ENCODE assay signal across 21 mouse cellular contexts in the genomic region with DNA sequence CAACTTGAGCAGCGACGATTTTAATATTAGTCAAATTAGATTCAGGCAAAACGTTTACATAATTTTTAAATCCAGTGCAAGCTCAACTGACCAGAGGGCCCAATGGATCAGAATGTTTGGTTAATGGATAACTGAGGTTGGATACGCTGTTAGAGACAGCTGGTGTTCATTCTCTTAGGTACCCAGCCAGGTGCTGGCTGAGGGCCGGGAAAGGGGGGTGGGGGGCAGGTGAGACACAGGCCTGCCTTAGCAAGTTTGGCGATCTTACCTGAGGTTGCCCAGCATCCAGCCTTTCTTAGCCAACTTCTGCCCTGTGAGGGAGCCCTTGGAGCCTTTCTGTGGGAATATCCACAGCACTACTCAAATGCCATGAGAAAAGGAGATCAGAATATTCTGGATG. TPM values are rescaled to one million over a fixed set of nuclear protein-coding genes. Genes with fewer than 3 reads are reported as not detected.
A peak's percentile ranks its signal among the peaks of the same experiment; 100 is the strongest.
DNase-seq lines count a peak whose midpoint lies in the region; ATAC-seq and TF ChIP-seq lines count a peak whose summit lies in the region.
"Had no signal": no experiment of that assay in that cellular context is flagged by ENCODE, and none has a peak within 500 bp of the region (broad histone marks: within the 10 kb centered on the region; RNA-seq: fewer than 3 reads in every experiment).

No protein-coding gene starts in this region.

- 0 out of 2 replicates have a peak, but pooled peaks cover 2% of the 10 kb centered on the region for H3K4me1 ChIP-seq in stomach, embryonic 14.5 days (ENCODE audit: control insufficient read depth, insufficient read depth, low read length)
- H3K4me1 ChIP-seq in stomach, postnatal 0 days (replicated peaks; ENCODE audit: control insufficient read depth, insufficient read depth) = no peaks in the 10 kb centered on the region
- 0 out of 2 replicates have a peak, but pooled peaks cover 5% of the 10 kb centered on the region for H3K4me1 ChIP-seq in kidney, postnatal 0 days (replicated peaks; ENCODE audit: insufficient read depth, low read length)
- peaks cover 10% of the 10 kb centered on the region; the same call in 1 of the 2 replicates for H3K4me1 ChIP-seq in liver, embryonic 13.5 days (replicated peaks)
- H3K4me1 ChIP-seq: hindbrain, embryonic 15.5 days had no signal

- TF ChIP-seq EP300 in stomach, postnatal 0 days (optimal IDR thresholded peaks at IDR 0.05) = no peak

- H3K27ac ChIP-seq in stomach, embryonic 14.5 days (ENCODE audit: low read length) = no peak overlapping the region
- no peak overlapping the region for H3K27ac ChIP-seq in stomach, postnatal 0 days (replicated peaks)
- H3K27ac ChIP-seq in kidney, postnatal 0 days = peak overlapping the region; percentile 8; the same call in 1 of the 2 replicates
- peak overlapping the region; percentile 53; the same call in 1 of the 2 replicates for H3K27ac ChIP-seq in liver, embryonic 13.5 days
- H3K27ac ChIP-seq: hindbrain, embryonic 15.5 days; layer of hippocampus, adult 2 months; midbrain, embryonic 12.5 days had no signal

- no peak for TF ChIP-seq CTCF in stomach, postnatal 0 days (IDR thresholded peaks at IDR 0.05; ENCODE audit: low read depth)
- TF ChIP-seq CTCF in kidney, postnatal 0 days (IDR thresholded peaks at IDR 0.05; ENCODE audit: low read depth) = no peak

- no peak overlapping the region for H3K4me2 ChIP-seq in stomach, embryonic 14.5 days (replicated peaks; ENCODE audit: low read depth, low read length)
- no peak overlapping the region for H3K4me2 ChIP-seq in stomach, postnatal 0 days (replicated peaks; ENCODE audit: low read depth)
- no peak overlapping the region for H3K4me2 ChIP-seq in kidney, postnatal 0 days (ENCODE audit: low read length)
- H3K4me2 ChIP-seq in liver, embryonic 13.5 days = no peak overlapping the region
- H3K4me2 ChIP-seq: heart, embryonic 11.5 days; hindbrain, embryonic 15.5 days; lung, embryonic 14.5 days; midbrain, embryonic 12.5 days had no signal

- H3K4me3 ChIP-seq in stomach, embryonic 14.5 days (ENCODE audit: low read depth, low read length) = no peak overlapping the region
- no peak overlapping the region for H3K4me3 ChIP-seq in stomach, postnatal 0 days (ENCODE audit: low read depth, low read length)
- H3K4me3 ChIP-seq in kidney, postnatal 0 days (replicated peaks; ENCODE audit: low read depth, low read length) = no peak overlapping the region
- H3K4me3 ChIP-seq in liver, embryonic 13.5 days (replicated peaks) = no peak overlapping the region
- H3K4me3 ChIP-seq: hindbrain, embryonic 15.5 days; layer of hippocampus, adult 2 months; midbrain, embryonic 12.5 days had no signal

- no peaks in the 10 kb centered on the region for H3K36me3 ChIP-seq in stomach, embryonic 14.5 days (ENCODE audit: control insufficient read depth, insufficient read depth, low read length)
- no peaks in the 10 kb centered on the region for H3K36me3 ChIP-seq in stomach, postnatal 0 days (ENCODE audit: control insufficient read depth, insufficient read depth, low read length)
- H3K36me3 ChIP-seq in kidney, postnatal 0 days (ENCODE audit: insufficient read depth, low read length) = no peaks in the 10 kb centered on the region
- H3K36me3 ChIP-seq in liver, embryonic 13.5 days = no peaks in the 10 kb centered on the region
- H3K36me3 ChIP-seq: hindbrain, embryonic 15.5 days; midbrain, embryonic 12.5 days had no signal

- no peaks in the 10 kb centered on the region for H3K27me3 ChIP-seq in stomach, embryonic 14.5 days (ENCODE audit: control insufficient read depth, insufficient read depth, low read length)
- no peaks in the 10 kb centered on the region for H3K27me3 ChIP-seq in stomach, postnatal 0 days (ENCODE audit: control insufficient read depth, insufficient read depth, low read length)
- H3K27me3 ChIP-seq in kidney, postnatal 0 days (ENCODE audit: insufficient read depth, low read length) = no peaks in the 10 kb centered on the region
- H3K27me3 ChIP-seq in liver, embryonic 13.5 days = no peaks in the 10 kb centered on the region
- H3K27me3 ChIP-seq: CH12.LX; hindbrain, embryonic 15.5 days; midbrain, embryonic 12.5 days had no signal

- peak; percentile 46; the same call in 1 of the 2 replicates for ATAC-seq in stomach, embryonic 14.5 days (ENCODE audit: insufficient number of reproducible peaks, insufficient read depth, low FRiP score, low read depth)
- ATAC-seq in stomach, postnatal 0 days (ENCODE audit: low FRiP score, low TSS enrichment) = no peak
- ATAC-seq in kidney, postnatal 0 days (replicated peaks; ENCODE audit: low FRiP score, low read depth) = peak; percentile 59; the same call in 1 of the 2 replicates
- no peak; the same call in 1 of the 2 replicates for ATAC-seq in liver, embryonic 13.5 days (ENCODE audit: low read depth)
- no peak for ATAC-seq in megakaryocyte progenitor cell, adult 5-6 weeks (replicated peaks; ENCODE audit: poor library complexity)

- H3K9me3 ChIP-seq in stomach, embryonic 14.5 days (ENCODE audit: control insufficient read depth, low read depth, low read length) = no peaks in the 10 kb centered on the region
- no peaks in the 10 kb centered on the region for H3K9me3 ChIP-seq in stomach, postnatal 0 days (ENCODE audit: control insufficient read depth, low read length)
- no peaks in the 10 kb centered on the region for H3K9me3 ChIP-seq in kidney, postnatal 0 days (replicated peaks; ENCODE audit: low read length)
- no peaks in the 10 kb centered on the region for H3K9me3 ChIP-seq in liver, embryonic 13.5 days (replicated peaks)
- H3K9me3 ChIP-seq: hindbrain, embryonic 15.5 days; midbrain, embryonic 12.5 days had no signal

- no peak for DNase-seq in stomach, postnatal 0 days (ENCODE audit: low spot score)
- no peak for DNase-seq in kidney, postnatal 0 days (ENCODE audit: low spot score)
- no peak for DNase-seq in liver, embryonic 13.5 days
- no peak for DNase-seq in right cerebral cortex, postnatal 10 days (ENCODE audit: low spot score in 2 of 2)
- DNase-seq in thymus, postnatal 10 days (ENCODE audit: low spot score in 2 of 2) = no peak
- no peak for DNase-seq in neural tube, embryonic 10.5 days (ENCODE audit: extremely low spot score, low spot score)
- DNase-seq: adrenal gland, adult 2 months; cerebellum, adult 11 months; cerebellum, postnatal 25 days; gastrocnemius, postnatal 36 days; heart, postnatal 14 days; lung, embryonic 14.5 days; lung, postnatal 4 days; thymus, postnatal 36 days had no signal

- H3K9ac ChIP-seq in stomach, embryonic 14.5 days (replicated peaks; ENCODE audit: low read depth, low read length) = no peak overlapping the region
- H3K9ac ChIP-seq in stomach, postnatal 0 days (ENCODE audit: low read length) = no peak overlapping the region
- H3K9ac ChIP-seq in kidney, postnatal 0 days (ENCODE audit: low read depth, low read length) = no peak overlapping the region
- H3K9ac ChIP-seq in liver, embryonic 13.5 days = no peak overlapping the region
- H3K9ac ChIP-seq: hindbrain, embryonic 15.5 days; lung, embryonic 14.5 days; midbrain, embryonic 12.5 days had no signal

- 60% methylated on average over 6 of the region's 6 CpGs for WGBS in stomach, embryonic 14.5 days
- 45% methylated on average over 6 of the region's 6 CpGs for WGBS in stomach, postnatal 0 days
- 72% methylated on average over 6 of the region's 6 CpGs for WGBS in kidney, postnatal 0 days
- 63% methylated on average over 6 of the region's 6 CpGs for WGBS in liver, embryonic 13.5 days (ENCODE audit: insufficient replicate concordance)

RNA-seq across cellular contexts. Expression of gene Txnrd1, which starts 28.6 kb away (rescaled TPM):
- polyA plus RNA-seq in stomach, embryonic 14.5 days (2014; fragmentation: Nextera tagmentation; extraction: Ambion mirVana) = 98.3 and 98.7 TPM in 2 replicates
- 61.9 TPM in 2 replicates for polyA plus RNA-seq in stomach, postnatal 0 days (2015; fragmentation: Nextera tagmentation; extraction: Ambion mirVana)
- 70.9 and 73.8 TPM in 2 replicates for polyA plus RNA-seq in kidney, postnatal 0 days (2015; fragmentation: Nextera tagmentation; extraction: Ambion mirVana)
- 67.9 and 78.2 TPM in 2 replicates for polyA plus RNA-seq in liver, embryonic 13.5 days (2015; fragmentation: Nextera tagmentation; extraction: Ambion mirVana)
- 50.6 and 56.6 TPM in 2 replicates for total RNA-seq in megakaryocyte progenitor cell, adult 5-6 weeks (2015)
- total RNA-seq in megakaryocyte progenitor cell, adult 5-6 weeks (2017) = 96.0 and 102 TPM in 2 replicates

RNA-seq across cellular contexts. Expression of gene Nfyb, which starts 41.2 kb away (rescaled TPM):
- polyA plus RNA-seq in stomach, embryonic 14.5 days (2014; fragmentation: Nextera tagmentation; extraction: Ambion mirVana) = 44.6 and 48.7 TPM in 2 replicates
- polyA plus RNA-seq in stomach, postnatal 0 days (2015; fragmentation: Nextera tagmentation; extraction: Ambion mirVana) = 20.3 and 23.8 TPM in 2 replicates
- 35.0 and 37.6 TPM in 2 replicates for polyA plus RNA-seq in kidney, postnatal 0 days (2015; fragmentation: Nextera tagmentation; extraction: Ambion mirVana)
- polyA plus RNA-seq in liver, embryonic 13.5 days (2015; fragmentation: Nextera tagmentation; extraction: Ambion mirVana) = 36.1 and 43.5 TPM in 2 replicates
- total RNA-seq in megakaryocyte progenitor cell, adult 5-6 weeks (2015) = 36.2 and 41.8 TPM in 2 replicates
- total RNA-seq in megakaryocyte progenitor cell, adult 5-6 weeks (2017) = 65.0 and 92.2 TPM in 2 replicates

Comparison
In these comparisons a context has a peak if more than half of its experiments do, and no peak if none do; other contexts are left out.
1. ATAC-seq: peak in stomach, embryonic 14.5 days (single experiment) and kidney, postnatal 0 days (single experiment); none in stomach, postnatal 0 days (single experiment), liver, embryonic 13.5 days (single experiment) and megakaryocyte progenitor cell, adult 5-6 weeks (single experiment).
2. H3K27ac ChIP-seq: peak in kidney, postnatal 0 days (single experiment) and liver, embryonic 13.5 days (single experiment); none in stomach, embryonic 14.5 days (single experiment) and stomach, postnatal 0 days (single experiment).